Mouse (Mus musculus): Measurements from ENCODE around the gene Socs3. TPM values are rescaled to one million over a fixed set of nuclear protein-coding genes. Genes with fewer than 3 reads are reported as not detected.

Gene Socs3
- total and polyA plus RNA-seq, 3 experiments, result 0.96 to 1.9 TPM; not detected in 1

GRCm38 (mm10) chr11:117930781-117931338, 39.0 kb downstream of the Socs3 start:
- TF ChIP-seq RCOR1 (IDR thresholded peaks at IDR 0.05; ENCODE audit: low read depth, low read length) (no peak), KAT2A (conservative IDR thresholded peaks at IDR 0.05; ENCODE audit: low read depth, low read length) (no peak), MYC (IDR thresholded peaks at IDR 0.05; ENCODE audit: low read depth, low read length) (no peak), POLR2AphosphoS2 (IDR thresholded peaks at IDR 0.05; ENCODE audit: low read length) (no peak), JUND (IDR thresholded peaks at IDR 0.05; ENCODE audit: low read depth, low read length) (no peak), CHD1 (IDR thresholded peaks at IDR 0.05; ENCODE audit: low read depth, low read length) (no peak), EP300 (IDR thresholded peaks at IDR 0.05; ENCODE audit: low read depth in 1 of 2, low read length in 2 of 2) (no peak), ELF1 (IDR thresholded peaks at IDR 0.05; ENCODE audit: low read depth, low read length) (no peak), MAX (IDR thresholded peaks at IDR 0.05; ENCODE audit: low read length) (no peak), NRF1 (IDR thresholded peaks at IDR 0.05; ENCODE audit: insufficient read depth, low read depth, low read length, poor library complexity, severe bottlenecking) (no peak), TCF12 (IDR thresholded peaks at IDR 0.05; ENCODE audit: low read depth, low read length) (no peak)
- Histone ChIP-seq H3K4me3 (ENCODE audit: control insufficient read depth in 1 of 2, insufficient read depth in 1 of 2, low read depth in 2 of 2, low read length in 2 of 2) (no peak overlapping the region), H3K4me1 (ENCODE audit: control insufficient read depth in 1 of 2, insufficient read depth in 2 of 2, low read length in 2 of 2) (no peaks in the 10 kb centered on the region), H3K27ac (ENCODE audit: control insufficient read depth, low read depth, low read length) (no peak overlapping the region), H3K79me2 (ENCODE audit: control insufficient read depth, insufficient read depth, low read length, poor library complexity) (no peaks in the 10 kb centered on the region), H3K27me3 (ENCODE audit: control insufficient read depth in 1 of 2, insufficient read depth in 2 of 2, low read length in 2 of 2) (peaks cover 0 to 4% of the 10 kb centered on the region in 2 experiments; a peak in 3 of 4 replicates), H3K36me3 (ENCODE audit: control insufficient read depth in 1 of 2, insufficient read depth in 2 of 2, low read length in 2 of 2) (no peaks in the 10 kb centered on the region), H3K9ac (ENCODE audit: control insufficient read depth, low read depth, low read length, poor library complexity, severe bottlenecking) (no peak overlapping the region), H3K9me3 (replicated peaks; ENCODE audit: insufficient read depth, low read length) (no peaks in the 10 kb centered on the region)
- DNase-seq (ENCODE audit: low read depth, low spot score), result no peak

GRCm38 (mm10) chr11:117925541-117925940, 44.3 kb downstream of the Socs3 start:
- Histone ChIP-seq H3K9me3 (replicated peaks; ENCODE audit: insufficient read depth, low read length) (no peaks in the 10 kb centered on the region), H3K4me3 (ENCODE audit: control insufficient read depth in 1 of 2, insufficient read depth in 1 of 2, low read depth in 2 of 2, low read length in 2 of 2) (no peak overlapping the region), H3K79me2 (ENCODE audit: control insufficient read depth, insufficient read depth, low read length, poor library complexity) (no peaks in the 10 kb centered on the region), H3K9ac (ENCODE audit: control insufficient read depth, low read depth, low read length, poor library complexity, severe bottlenecking) (no peak overlapping the region), H3K27me3 (ENCODE audit: control insufficient read depth in 1 of 2, insufficient read depth in 2 of 2, low read length in 2 of 2) (peaks cover 4 to 24% of the 10 kb centered on the region in 2 experiments), H3K27ac (ENCODE audit: control insufficient read depth, low read depth, low read length) (no peak overlapping the region), H3K4me1 (ENCODE audit: control insufficient read depth in 1 of 2, insufficient read depth in 2 of 2, low read length in 2 of 2) (no peaks in the 10 kb centered on the region), H3K36me3 (ENCODE audit: control insufficient read depth in 1 of 2, insufficient read depth in 2 of 2, low read length in 2 of 2) (no peaks in the 10 kb centered on the region)
- TF ChIP-seq UBTF (IDR thresholded peaks at IDR 0.05; ENCODE audit: borderline replicate concordance, insufficient read depth, low read depth, low read length) (no peak), NRF1 (IDR thresholded peaks at IDR 0.05; ENCODE audit: insufficient read depth, low read depth, low read length, poor library complexity, severe bottlenecking) (no peak), CTCF (IDR thresholded peaks at IDR 0.05 in 2 of 3, conservative IDR thresholded peaks at IDR 0.05 in 1 of 3; ENCODE audit: control insufficient read depth in 1 of 3, insufficient read depth in 1 of 3, low read depth in 2 of 3, low read length in 3 of 3, poor library complexity in 1 of 3, severe bottlenecking in 1 of 3) (no peak), RAD21 (IDR thresholded peaks at IDR 0.05; ENCODE audit: low read depth, low read length) (no peak), POLR2AphosphoS2 (IDR thresholded peaks at IDR 0.05; ENCODE audit: low read length) (no peak), SIN3A (IDR thresholded peaks at IDR 0.05; ENCODE audit: low read length) (no peak), JUND (IDR thresholded peaks at IDR 0.05; ENCODE audit: low read depth, low read length) (no peak)
- DNase-seq (ENCODE audit: low read depth, low spot score), result no peak
